Mouse (Mus musculus): ENCODE measurements around the gene Hist1h4k. TPM values are rescaled to one million over a fixed set of nuclear protein-coding genes. Genes with fewer than 3 reads are reported as not detected.
"Not testable (repeated sequence)": the region's sequence is repeated elsewhere in the genome, so short reads cannot be mapped to it uniquely, and the experiment has no call there.

Hist1h4k gene
- total RNA-seq (2021), result 10 to 100 TPM; 15.2 to 22.0 TPM
- long read RNA-seq, experiment 1, result 0 reads
- long read RNA-seq, experiment 2, result 0 reads

DNA sequence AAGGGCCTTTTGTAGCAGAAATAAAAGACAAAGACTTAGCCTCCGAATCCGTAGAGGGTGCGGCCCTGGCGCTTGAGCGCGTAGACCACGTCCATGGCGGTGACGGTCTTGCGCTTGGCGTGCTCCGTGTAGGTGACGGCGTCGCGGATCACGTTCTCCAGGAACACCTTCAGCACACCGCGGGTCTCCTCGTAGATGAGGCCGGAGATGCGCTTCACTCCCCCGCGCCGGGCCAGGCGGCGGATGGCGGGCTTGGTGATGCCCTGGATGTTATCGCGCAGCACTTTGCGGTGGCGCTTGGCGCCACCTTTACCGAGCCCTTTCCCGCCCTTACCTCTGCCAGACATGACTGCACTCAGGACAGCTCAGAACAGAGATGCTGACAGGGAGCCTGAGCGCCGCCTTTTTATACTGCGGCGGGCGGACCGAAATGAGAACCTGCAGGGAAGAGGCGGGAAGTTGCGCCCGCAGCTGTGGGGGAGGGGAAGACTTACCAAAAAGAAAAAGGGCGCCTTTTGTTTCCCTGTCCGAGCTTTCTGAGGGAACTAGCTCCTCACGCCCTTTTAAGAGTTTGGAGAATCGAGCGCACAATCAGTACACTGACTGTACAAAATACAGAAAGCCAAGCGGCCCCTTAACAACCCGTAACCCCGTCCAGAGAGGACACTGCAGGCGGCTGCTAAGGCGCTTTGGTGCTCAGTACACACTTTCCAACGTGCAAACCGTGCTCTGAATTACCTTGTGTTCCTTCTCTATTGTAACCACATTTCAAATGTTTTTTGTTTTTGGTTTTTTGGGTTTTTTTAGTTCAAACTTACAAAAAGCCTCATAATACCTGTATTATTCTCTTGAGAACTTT lies at the start of gene Hist1h4k:
Gene Hist1h4k (minus strand): TSS at position 347 of the 859 bp plus-strand sequence.
- peak; percentile 48 for DNase-seq (ENCODE audit: low spot score)

DNA sequence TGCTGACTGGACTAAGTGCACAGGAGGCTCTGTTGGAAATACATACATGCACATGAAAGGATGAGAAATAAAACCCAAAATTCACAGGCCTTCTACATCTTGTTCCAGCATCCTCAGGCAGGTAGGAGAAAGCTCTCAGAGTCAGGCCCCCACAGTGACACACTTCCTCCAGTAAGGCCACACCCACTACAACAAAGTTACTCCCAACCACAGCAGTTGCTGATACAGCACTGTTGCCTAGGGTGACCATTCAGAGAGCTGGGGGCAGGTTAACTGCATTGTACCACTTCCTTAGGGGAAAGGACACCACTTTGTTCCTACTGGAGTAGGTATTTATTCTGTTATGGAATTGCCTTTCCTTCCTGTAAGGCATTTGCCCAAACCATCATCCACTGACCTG lies 46.9 kb upstream of the Hist1h4k start:
- DNase-seq (ENCODE audit: low spot score), result not testable (repeated sequence)

DNA sequence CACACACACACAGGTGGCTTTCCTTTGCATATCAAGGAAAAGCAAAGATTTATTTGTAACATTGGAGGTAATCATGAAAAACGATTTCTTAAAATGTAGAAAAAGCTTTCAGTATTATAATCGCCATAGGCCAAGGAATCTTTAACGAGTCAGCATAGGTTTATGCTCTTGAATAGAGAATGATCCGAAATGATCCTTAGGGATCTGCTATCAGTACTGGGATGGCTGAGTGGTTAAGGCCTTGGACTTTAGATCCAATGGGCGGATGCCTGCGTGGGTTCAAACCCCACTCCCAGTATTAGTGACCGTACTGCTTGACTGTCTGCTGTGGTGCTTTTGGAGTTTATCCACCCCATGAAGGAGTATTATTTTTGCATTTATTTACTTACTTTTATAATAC lies 45.3 kb upstream of the Hist1h4k start:
- no peak for DNase-seq (ENCODE audit: low spot score)

DNA sequence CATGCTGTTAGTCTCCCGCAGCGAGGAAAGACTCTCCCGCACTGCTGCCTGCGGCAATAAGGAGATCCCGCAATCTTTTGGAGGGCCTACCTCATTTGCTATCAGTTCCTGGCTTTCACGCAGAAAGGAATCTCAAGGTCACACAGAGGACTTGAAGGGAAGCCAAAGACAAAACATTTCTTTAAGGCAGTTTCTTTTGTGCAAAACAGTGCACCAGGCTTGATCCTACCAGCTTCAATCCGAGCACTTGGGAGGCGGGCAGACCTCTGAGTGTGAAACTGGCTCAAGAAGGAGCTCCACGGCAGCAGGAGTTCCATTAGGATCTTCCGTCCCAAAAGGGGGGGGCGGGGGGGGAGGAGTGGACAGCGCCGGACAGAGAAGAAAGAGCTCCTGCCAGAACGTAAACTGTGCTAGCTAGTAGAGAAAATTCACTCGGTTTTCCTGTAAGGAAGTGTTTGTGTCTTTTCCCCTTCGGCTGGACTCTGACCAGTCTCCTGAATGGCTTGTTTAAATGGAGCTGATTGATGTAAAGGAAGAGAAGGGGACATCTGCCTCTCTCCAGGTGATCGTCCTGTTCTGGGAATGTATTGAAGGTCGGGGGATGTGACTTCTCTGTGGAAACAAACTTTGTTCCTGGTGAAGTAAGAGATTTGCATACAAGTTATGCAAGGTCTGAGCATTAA lies 40.4 kb upstream of the Hist1h4k start:
- no peak for DNase-seq (ENCODE audit: low spot score)

DNA sequence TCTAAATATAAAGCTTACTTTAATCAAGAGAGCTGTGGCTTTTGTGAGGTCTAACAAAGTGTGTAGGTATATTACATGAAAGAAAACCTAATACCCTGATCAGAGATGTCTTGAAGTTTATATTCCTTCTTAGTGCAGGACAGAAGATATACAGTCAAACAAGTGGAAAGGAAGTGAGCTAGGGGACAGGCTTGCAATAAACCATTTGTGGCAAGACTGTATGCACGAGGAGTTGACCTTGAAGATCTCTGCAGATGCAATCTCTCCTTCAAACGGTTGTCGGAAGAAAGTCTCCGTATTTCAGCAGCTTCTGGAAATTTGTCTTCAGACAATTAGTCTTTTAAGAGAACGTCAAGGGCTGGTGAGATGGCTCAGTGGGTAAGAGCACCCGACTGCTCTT lies 39.6 kb upstream of the Hist1h4k start:
- DNase-seq (ENCODE audit: low spot score), result no peak

DNA sequence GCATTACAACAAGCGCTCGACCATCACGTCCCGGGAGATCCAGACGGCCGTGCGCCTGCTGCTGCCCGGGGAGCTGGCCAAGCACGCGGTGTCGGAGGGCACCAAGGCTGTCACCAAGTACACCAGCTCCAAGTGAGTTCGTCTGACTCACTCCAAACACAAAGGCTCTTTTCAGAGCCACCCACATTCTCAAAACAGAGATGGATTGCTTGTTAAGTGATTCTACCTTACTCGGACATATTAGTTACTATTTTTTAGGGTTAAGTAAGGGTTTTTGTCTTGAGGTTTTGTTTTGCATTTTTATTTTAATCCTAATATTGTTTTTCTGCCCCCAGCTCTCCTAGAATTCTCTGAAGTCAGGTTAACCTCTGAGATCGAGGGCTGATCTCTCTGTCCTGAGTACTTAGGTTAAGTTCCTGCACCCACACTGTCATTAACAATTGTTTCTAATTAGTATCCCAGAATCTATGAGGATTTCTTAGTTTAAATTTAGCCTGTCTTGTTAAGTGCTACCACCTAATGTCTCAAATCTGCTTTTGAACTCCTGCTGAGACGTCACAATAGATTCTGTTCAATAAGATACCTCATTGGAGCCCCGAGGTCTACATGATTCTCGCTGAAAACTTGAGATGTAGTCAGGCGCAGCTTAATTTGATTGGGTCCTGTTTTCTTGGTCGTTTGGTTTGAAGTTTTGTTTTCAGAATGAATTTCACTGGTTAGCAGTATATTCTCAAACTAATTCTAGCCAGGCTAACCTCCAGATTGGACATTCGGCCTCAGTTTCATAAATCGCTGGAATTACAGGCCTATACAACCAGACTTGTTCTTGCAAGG lies 37.7 kb upstream of the Hist1h4k start:
- no peak for DNase-seq (ENCODE audit: low spot score)

DNA sequence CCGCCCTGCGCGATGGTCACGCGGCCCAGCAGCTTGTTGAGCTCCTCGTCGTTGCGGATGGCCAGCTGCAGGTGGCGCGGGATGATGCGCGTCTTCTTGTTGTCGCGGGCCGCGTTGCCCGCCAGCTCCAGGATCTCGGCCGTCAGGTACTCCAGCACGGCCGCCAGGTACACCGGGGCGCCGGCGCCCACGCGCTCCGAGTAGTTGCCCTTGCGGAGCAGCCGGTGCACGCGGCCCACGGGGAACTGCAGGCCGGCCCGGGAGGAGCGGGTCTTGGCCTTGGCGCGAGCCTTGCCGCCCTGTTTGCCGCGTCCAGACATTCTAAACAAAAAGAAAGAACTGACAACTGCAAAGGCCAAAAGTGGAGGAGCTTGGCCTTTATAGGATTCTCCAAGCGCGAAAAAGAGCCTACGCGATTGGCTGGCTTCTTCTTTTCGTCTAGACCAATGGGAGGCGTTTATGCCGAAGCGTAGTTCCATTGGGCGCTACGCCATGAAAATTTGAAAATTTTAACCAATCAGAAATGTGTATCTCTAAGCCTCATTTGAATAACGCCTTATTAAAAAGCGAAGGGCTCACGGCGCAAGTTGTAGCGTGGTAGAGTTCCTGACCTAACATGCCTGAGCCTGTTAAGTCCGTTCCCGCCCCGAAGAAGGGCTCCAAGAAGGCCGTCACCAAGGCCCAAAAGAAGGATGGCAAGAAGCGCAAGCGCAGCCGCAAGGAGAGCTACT lies 36.8 kb upstream of the Hist1h4k start, which contains the start of the genes Hist1h2an and Hist1h2bp:
Gene Hist1h2an (minus strand): TSS at position 320 of the 731 bp plus-strand sequence.
Gene Hist1h2bp (plus strand): TSS at position 563 of the 731 bp plus-strand sequence.
- peak; percentile 91 for DNase-seq (ENCODE audit: low spot score)

DNA sequence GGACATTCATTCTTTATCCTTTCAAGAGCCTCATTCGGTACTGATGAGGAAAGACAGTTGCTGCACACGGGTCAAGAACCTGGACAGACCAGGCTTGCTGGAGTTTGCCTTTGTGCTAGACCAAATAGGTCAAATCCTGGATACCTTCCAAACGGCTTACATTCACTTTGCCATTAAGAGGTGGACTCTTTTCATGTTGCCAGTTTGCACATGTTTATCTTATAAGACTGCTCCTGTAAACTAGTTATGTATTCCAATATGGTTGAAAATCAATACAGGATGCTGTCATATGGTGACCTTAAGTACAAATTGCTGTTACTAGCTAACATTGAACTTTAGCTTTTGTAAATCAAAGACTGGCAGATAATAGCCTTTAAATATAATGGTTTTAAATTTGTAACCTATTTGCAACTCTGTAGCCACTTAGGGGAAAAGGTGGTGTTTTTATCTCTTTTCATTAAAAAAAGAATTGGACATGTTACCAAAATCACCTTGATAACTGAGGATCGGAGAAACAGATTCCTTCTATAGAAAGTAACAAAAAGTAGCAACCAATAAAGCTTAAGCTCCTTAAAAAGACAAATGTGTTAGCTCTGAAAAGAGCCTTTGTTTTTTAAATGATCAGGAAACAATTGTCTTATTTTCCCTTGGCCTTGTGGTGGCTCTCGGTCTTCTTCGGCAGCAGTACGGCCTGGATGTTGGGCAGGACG lies 36.0 kb upstream of the Hist1h4k start:
- no peak for DNase-seq (ENCODE audit: low spot score)

DNA sequence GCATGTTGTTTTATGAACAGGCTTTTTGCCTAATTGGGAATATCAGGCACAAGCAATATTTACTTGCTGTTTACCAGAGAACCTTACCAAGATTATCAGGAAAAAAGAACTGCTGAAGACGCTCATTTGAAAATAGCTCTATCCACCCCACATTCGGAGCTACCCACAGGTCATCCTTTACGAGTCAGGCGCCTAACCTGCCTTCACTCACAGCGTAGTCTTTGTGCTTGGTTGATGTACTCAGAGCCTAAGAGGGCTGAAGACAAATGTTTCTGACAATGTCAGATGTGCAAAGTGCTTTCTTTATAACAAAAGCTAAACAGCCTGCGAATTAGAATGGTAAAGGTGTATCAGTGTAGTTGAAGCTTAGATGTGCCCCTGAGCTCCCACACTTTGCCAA lies 34.0 kb upstream of the Hist1h4k start:
- DNase-seq (ENCODE audit: low spot score), result no peak

DNA sequence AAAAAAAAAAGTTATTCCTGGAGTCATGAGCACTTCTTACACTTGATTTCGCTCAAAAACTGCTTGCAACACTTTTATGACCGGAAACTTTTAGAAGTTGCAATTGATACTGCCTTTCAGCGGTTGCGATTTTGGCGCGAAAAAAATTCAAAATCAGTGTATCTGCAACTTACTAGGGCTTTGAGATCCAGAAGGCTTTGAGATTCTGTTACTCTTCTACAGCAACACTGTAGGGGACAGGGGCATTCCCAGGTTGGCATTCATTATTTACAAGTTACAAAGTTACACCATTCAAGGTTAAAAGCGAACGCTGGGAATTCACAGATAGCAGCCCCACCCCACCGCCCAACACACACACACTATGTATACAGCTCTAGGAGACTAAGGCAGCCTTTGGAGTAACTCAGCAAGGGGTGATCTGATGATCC lies 33.4 kb upstream of the Hist1h4k start:
- DNase-seq (ENCODE audit: low spot score), result no peak

DNA sequence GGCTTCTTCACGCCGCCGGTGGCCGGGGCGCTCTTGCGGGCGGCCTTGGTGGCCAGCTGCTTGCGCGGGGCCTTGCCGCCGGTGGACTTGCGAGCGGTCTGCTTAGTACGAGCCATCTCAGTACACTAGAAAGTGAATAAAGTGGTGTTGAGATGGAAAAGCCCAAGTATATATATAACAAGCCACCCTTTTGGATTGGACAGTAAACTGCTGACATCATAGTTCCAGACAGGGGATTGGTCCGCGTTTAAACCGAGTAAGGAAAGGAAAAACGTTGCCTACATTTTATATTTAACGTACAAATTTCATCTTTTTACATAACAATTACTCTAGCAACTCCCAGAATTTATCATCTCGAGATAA lies 32.9 kb upstream of the Hist1h4k start, which contains the start of gene Hist1h3i:
Gene Hist1h3i (minus strand): TSS at position 116 of the 363 bp plus-strand sequence.
- DNase-seq (ENCODE audit: low spot score), result peak; percentile 35

DNA sequence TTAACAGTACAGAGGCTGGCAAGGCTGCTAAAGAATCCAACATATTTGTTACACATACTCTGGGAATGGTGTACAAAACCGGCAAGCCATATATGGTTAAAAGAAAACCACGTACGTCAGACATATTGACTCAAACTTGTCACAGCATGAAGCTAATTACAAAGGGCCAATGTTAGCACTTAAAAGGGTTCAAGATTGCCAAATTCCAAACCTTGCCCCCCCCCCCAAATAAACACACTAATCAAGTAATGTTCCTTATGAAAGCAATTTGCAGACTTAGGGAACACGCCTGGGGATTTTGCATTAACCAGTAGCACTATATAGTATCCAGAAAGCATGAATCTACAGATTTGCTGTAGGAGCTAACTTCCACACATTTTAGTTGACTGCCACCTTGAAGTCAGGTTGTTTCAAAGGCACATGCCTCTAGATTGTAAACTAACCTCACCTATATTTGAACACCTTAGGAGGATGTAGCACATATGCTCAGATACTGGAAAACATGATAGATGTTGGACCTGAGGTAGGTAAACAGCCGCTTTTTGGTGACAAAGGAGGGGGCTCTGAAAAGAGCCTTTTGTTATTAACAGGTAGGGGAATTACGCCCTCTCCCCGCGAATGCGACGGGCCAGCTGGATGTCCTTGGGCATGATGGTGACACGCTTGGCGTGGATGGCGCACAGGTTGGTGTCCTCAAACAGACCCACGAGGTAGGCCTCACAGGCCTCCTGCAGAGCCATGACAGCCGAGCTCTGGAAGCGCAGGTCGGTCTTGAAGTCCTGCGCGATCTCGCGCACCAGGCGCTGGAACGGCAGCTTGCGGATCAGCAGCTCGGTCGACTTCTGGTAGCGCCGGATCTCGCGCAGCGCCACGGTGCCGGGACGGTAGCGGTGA lies 32.3 kb upstream of the Hist1h4k start:
- DNase-seq (ENCODE audit: low spot score), result not testable (repeated sequence)

DNA sequence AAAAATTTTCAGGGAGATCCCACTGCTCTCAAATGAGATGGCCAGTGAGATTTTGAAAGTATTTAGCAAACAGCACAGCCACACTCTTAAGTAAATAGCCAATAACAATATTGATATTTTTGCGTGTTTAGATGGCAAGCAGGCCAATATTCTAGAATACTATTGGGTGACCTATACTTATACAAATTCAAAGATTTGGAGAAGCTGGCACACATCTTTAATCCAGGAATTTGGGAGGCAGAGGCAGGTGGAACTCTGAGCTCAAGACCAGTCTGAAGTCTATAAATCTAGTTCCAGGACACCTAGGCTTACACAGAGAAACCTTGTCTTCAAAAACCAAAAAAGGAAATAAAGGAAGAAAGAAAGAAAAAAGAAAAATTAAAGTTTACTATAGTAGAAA lies 31.3 kb upstream of the Hist1h4k start:
- no peak for DNase-seq (ENCODE audit: low spot score)

DNA sequence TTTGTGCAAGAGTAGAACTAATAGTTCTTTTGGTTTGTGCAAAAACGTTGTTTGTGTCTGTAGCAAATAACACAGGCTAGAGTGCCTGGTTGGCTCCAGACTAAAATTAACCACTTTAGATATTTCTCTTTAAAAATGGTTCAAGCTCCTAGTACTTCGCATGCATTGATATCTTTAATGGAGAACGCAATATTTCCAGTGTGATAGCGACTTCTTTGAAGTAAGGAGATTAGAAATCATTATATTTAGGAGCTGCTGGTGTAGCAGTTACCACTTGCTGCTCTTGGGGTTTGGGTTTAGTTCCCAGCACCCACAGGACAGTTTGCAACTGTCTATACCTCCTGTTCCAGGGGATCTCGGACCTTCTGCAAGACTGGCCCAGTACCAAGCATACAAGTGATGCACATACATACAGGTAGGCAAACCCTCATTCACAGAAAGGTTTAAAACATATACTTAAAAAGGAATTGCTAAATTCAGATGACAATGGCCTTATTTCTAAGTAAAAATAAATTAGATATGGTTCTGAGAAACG lies 30.8 kb upstream of the Hist1h4k start:
- DNase-seq (ENCODE audit: low spot score), result no peak

DNA sequence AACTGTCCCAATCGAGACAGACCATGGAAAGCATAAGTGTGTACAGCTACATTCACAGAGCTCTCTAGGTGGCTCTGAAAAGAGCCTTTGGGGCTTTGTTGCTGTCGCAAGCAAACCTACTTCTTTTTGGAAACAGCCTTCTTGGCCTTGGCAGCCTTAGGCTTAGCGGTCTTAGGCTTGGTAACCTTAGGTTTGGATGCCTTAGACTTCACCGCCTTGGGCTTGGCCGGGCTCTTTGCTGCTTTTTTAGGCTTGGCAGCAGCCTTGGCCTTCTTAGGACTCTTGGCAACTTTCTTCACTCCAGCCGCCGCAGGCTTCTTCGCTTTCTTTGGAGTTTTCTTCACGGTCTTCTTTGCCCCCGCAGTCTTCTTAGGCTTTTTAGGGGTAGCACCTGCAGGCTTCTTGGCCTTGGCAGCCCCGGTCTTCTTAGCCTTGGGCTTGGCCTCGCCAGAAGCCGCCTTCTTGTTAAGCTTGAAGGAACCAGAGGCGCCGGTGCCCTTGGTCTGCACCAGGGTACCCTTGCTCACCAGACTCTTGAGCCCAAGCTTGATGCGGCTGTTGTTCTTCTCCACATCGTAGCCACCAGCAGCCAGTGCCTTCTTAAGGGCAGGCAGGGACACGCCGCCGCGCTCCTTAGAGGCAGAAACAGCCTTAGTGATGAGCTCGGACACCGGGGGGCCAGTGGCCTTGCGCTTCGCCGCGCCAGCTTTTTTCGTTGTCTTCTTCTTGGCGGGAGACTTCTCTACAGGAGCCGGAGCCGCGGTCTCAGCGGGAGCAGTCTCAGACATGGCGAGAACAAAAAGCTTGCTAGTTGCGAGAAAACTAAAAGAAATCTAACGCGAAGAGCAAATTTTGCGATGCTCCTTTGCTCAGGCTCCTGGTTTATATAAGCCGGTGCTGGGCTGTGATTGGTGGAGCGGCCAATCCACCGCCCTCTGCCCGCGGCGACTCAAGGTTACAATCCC lies 29.7 kb upstream of the Hist1h4k start, which contains the start of gene Hist1h1b:
Gene Hist1h1b (minus strand): TSS at position 859 of the 965 bp plus-strand sequence.
- peak; percentile 9 for DNase-seq (ENCODE audit: low spot score)

DNA sequence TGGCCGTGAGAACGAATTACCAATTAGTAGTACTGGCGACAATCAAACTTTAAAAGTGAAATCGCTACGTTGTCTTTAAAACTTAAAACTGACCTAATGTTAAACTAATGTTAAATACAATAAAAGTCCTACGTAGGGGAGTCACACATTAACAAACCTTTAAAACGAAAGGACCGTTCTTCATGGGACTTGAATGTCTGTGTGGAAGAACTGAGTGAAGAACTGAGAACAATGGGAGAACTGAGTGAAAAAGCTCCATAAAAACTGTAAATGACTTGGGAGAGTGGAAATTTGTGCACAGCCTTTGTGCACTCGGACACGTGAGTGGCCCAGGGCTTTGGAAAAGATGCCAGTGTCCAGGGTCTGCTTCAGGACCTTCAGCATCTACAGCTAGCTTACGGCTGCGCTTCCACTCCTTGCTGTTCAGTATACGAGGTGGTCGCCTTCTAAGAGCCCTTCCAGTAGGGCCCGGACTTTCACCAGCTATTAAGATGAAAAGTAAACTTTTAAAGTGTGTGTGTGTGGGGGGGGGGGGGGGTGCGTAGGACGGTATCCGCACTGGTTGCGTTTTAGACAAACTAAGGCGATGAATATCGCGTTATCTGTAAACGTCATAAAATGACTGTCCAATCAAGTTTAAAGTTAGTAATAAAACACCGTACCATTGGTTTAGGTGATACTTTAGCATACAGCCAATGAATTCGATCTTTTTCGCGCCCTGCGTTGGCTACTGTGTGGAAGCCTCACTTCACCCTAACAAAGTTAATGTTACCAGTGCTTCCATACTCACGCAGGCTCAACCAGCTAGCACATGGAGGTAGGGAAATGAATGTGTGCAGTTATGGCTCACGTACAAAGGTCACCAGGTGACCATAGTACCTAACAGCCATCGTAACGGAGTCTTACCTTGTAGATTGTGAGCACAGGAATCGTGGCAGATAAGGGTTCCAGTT lies 28.8 kb upstream of the Hist1h4k start:
- peak; percentile 58 for DNase-seq (ENCODE audit: low spot score)
